Mouse (Mus musculus) forebrain, embryonic 12.5 days (tissue): ENCODE measurements around the gene Clybl. TPM values are rescaled to one million over a fixed set of nuclear protein-coding genes. Genes with fewer than 3 reads are reported as not detected.

Experiments
- ATAC-seq: fragments of 200-750 bp; cut with Nextera tagmentation; 2 replicates; pipeline ENCODE4 v1.8.0; 2017; ENCODE audit warnings: moderate TSS enrichment; ENCODE audit not compliant: low FRiP score
- H3K27ac ChIP-seq: fragments of 300-500 bp; sonication (generic); 2 replicates; pipeline ENCODE4 v1.5.1; 2016; ENCODE audit warnings: mild to moderate bottlenecking
- H3K27me3 ChIP-seq: fragments of 300-500 bp; sonication (generic); 2 replicates; pipeline ENCODE4 v1.6.1; 2016; ENCODE audit warnings: mild to moderate bottlenecking
- H3K36me3 ChIP-seq: fragments of 300-500 bp; sonication (generic); replicated peaks from 2 replicates; pipeline ENCODE4 v1.6.1; 2016; ENCODE audit warnings: mild to moderate bottlenecking
- H3K4me1 ChIP-seq: fragments of 300-500 bp; sonication (generic); 2 replicates; pipeline ENCODE4 v1.6.1; 2016
- H3K4me2 ChIP-seq: fragments of 300-500 bp; sonication (generic); 2 replicates; pipeline ENCODE4 v1.6.1; 2016; ENCODE audit warnings: mild to moderate bottlenecking, moderate library complexity
- H3K4me3 ChIP-seq: fragments of 300-500 bp; sonication (generic); replicated peaks from 2 replicates; pipeline ENCODE4 v1.5.1; 2016; ENCODE audit warnings: mild to moderate bottlenecking
- H3K9ac ChIP-seq: fragments of 300-500 bp; sonication (generic); 2 replicates; pipeline ENCODE4 v1.6.1; 2016; ENCODE audit warnings: mild to moderate bottlenecking
- H3K9me3 ChIP-seq: fragments of 300-500 bp; sonication (generic); 2 replicates; pipeline ENCODE4 v1.6.1; 2016
- WGBS: fragments of 180-500 bp; shearing (Covaris S2); methylation state at CpG from one replicate; pipeline ENCODE4 v1.1.7; 2016; 5-methylcytosine and 5-hydroxymethylcytosine counted together
- polyA plus RNA-seq: library from polyadenylated mRNA; unstranded; fragments of >200 nt; fragmentation: Nextera tagmentation; extraction: Ambion mirVana; gene quantifications from 2 replicates; pipeline ENCODE4 v1.2.1, GENCODE M21; 2016

The Clybl gene
- polyA plus RNA-seq, 1 experiment from 2014 or later: 24.7 TPM

DNA sequence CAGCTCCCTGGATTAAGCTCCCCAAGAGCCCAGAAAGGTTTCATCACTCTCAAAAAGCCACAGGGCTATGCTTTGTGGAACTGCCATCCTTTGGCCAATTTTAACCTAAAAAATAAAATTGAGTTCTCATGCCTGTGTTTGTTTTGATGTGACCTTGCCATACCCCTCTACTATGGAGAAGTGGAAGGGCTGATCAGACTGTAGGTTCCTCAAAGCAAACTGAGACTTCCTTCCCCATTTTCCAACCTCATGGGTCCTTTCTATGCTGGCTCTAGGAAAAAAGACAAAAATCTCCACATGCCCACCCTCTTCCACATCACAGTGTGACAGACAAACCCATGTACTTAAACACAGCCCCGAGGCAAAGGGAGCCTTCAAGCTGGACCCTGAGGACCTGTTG lies 79.7 kb downstream of the Clybl start:
- Histone ChIP-seq H3K27ac (no peak overlapping the region), H3K4me3 (no peak overlapping the region), H3K4me2 (no peak overlapping the region), H3K36me3 (no peaks in the 10 kb centered on the region), H3K9me3 (no peaks in the 10 kb centered on the region), H3K9ac (no peak overlapping the region), H3K27me3 (peaks cover 37% of the 10 kb centered on the region), H3K4me1 (peaks cover 24% of the 10 kb centered on the region)
- WGBS: 84% methylated on average over 1 of the region's 1 CpGs
- ATAC-seq: no peak

DNA sequence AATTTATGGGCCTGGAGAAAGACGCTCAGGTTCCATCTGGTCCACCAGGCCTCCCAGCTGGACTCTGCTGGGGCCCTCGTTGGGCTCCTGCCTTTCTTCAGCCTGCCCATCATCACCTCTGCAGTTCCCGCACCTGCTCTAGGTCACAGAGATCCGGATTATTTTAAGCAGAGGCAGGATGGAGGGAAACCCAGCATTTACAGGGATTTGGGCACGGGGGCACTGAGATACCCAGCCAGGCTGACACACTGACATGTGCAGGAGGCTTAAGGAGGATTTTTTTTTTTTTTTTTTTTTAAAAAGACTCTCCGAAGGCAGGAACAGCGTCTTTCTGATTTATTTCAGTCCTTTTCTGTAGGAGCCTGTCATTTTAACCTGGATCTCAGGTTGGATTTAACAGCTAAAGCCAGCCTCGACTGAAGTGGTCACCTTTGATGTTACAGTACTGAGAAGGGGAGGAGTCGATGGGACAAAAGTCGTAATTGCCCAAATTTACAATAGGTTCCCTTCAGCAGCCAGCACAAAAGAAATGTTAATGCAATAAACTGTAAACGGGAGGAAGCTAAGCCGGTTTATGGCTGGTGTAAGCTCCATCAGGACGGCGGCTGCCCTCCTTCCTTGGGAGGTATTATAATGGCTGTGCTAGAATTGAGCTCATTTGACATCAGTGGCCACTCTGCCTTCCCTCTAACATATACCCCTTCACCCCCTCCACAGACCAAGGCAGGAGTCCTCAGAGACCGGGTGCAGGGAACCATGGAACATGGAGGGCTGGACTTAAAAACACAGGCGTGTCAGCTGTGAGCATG lies 81.6 kb downstream of the Clybl start:
- peaks cover 13% of the 10 kb centered on the region for H3K4me1 ChIP-seq
- no peak; the same call in 1 of the 2 replicates for ATAC-seq
- H3K36me3 ChIP-seq: no peaks in the 10 kb centered on the region
- 0 out of 2 replicates have a peak overlapping the region, but pooled peaks have one; percentile 8 for H3K27ac ChIP-seq
- H3K4me2 ChIP-seq: no peak overlapping the region
- no peak overlapping the region for H3K4me3 ChIP-seq
- no peaks in the 10 kb centered on the region for H3K9me3 ChIP-seq
- no peak overlapping the region for H3K9ac ChIP-seq
- peaks cover 35% of the 10 kb centered on the region for H3K27me3 ChIP-seq
- WGBS: 41% methylated on average over 16 of the region's 16 CpGs

DNA sequence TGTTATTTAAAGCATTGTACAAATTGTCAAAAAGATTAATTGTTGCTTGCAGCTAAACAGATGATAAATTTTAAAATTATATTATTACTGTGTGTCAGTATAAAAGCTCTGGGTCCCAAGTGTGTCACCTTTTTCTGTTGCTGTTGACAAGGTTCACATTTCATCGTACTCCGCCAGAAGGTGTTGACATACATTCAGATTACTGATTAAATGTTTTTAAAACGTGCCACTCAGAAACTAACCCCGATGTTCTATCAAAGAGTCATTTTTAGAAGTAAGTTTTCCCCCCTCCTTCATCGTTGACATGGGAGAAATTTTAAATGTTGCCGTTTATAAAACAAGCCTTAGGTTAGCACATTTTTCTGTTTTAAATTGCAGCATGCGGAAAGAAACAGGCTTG lies 83.7 kb downstream of the Clybl start:
- H3K4me1 ChIP-seq: peaks cover 6% of the 10 kb centered on the region; the same call in 1 of the 2 replicates
- no peak overlapping the region for H3K4me3 ChIP-seq
- H3K4me2 ChIP-seq: no peak overlapping the region
- WGBS: 79% methylated on average over 7 of the region's 7 CpGs
- peaks cover 32% of the 10 kb centered on the region for H3K27me3 ChIP-seq
- H3K27ac ChIP-seq: no peak overlapping the region
- no peak for ATAC-seq
- no peaks in the 10 kb centered on the region for H3K36me3 ChIP-seq
- H3K9ac ChIP-seq: no peak overlapping the region
- H3K9me3 ChIP-seq: no peaks in the 10 kb centered on the region

DNA sequence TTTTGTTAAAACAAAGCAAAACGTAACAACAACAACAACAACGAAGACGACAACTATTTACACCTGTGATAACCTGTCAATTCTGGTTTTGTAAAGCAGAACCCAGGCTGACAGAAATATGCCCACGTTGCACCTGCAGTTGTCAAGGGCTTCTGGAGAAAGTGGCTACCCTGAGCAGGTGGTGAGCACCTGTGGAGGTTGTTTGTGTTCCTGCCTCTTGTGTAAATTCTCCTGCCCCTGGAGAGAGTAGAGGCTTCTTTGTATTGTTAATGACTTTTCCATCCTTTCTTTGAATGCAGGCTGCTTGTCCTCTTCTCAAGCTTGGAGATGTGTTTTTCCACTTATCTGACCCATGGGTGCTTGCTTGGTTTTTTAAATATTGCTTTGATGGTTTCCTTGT lies 86.1 kb downstream of the Clybl start:
- no peak overlapping the region for H3K4me2 ChIP-seq
- peaks cover 16% of the 10 kb centered on the region for H3K4me1 ChIP-seq
- H3K9ac ChIP-seq: no peak overlapping the region
- no peaks in the 10 kb centered on the region for H3K36me3 ChIP-seq
- no peaks in the 10 kb centered on the region for H3K9me3 ChIP-seq
- H3K27me3 ChIP-seq: peaks cover 31% of the 10 kb centered on the region
- no peak for ATAC-seq
- no peak overlapping the region for H3K4me3 ChIP-seq
- H3K27ac ChIP-seq: no peak overlapping the region
- WGBS: 39% methylated on average over 4 of the region's 4 CpGs

DNA sequence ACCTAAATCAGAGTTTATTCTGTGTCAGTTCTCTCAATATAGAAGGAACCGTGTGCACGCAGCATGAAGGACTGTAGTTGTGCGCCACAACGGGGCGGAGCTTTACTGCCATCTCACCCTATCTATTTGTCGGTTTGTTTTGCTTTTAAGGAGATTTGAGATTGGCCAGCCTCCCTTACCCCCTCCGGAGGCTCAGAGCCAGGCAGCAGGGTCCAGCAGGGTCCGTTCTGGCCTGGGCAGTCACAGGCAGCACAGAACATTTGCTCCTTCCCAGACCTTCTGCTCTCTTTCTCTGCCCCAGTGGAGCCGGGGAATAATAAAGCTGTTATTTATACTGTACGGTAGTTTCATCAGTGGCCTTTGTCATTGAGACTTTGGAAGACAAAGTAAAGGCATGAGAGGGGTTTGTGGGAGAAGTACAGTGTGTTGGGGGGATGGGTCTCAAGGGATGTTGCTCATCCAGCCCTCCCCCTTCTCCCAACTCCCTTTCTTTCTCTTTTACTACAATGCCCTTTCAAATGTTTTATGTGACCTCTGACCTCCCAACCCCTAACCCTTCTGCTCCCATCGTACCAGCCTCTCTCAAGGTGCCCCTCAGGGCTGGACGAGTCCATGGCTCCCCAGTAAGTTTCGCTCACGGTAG lies 89.7 kb downstream of the Clybl start:
- Histone ChIP-seq H3K27me3 (peaks cover 35% of the 10 kb centered on the region), H3K36me3 (no peaks in the 10 kb centered on the region), H3K4me2 (no peak overlapping the region), H3K9ac (no peak overlapping the region), H3K4me3 (no peak overlapping the region), H3K27ac (no peak overlapping the region), H3K4me1 (peaks cover 11% of the 10 kb centered on the region), H3K9me3 (no peaks in the 10 kb centered on the region)
- 30% methylated on average over 14 of the region's 14 CpGs for WGBS
- no peak for ATAC-seq

DNA sequence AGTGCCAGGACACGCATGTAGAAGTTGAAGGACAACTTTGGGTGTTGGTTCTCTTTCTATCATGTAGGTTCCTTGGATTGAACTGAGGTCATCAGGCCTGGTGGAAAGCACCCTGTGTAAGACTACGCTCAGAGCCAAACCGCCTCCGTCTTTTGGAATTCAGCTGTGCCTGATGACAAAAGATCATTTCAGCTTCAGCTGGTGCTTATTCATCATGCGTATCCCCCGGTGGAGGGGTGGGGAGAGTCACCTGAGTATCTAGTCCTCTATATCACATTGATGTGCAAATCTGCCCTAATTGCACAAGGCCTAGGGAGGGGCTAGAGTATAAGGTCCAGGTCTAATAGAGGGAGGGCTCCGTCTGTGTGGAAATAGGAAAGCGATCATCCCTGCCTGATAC lies 95.6 kb downstream of the Clybl start:
- Histone ChIP-seq H3K36me3 (no peaks in the 10 kb centered on the region), H3K4me1 (peaks cover 20% of the 10 kb centered on the region), H3K4me2 (no peak overlapping the region), H3K27me3 (peaks cover 50% of the 10 kb centered on the region), H3K27ac (no peak overlapping the region), H3K4me3 (no peak overlapping the region), H3K9ac (no peak overlapping the region), H3K9me3 (no peaks in the 10 kb centered on the region)
- 84% methylated on average over 8 of the region's 8 CpGs for WGBS
- no peak for ATAC-seq

DNA sequence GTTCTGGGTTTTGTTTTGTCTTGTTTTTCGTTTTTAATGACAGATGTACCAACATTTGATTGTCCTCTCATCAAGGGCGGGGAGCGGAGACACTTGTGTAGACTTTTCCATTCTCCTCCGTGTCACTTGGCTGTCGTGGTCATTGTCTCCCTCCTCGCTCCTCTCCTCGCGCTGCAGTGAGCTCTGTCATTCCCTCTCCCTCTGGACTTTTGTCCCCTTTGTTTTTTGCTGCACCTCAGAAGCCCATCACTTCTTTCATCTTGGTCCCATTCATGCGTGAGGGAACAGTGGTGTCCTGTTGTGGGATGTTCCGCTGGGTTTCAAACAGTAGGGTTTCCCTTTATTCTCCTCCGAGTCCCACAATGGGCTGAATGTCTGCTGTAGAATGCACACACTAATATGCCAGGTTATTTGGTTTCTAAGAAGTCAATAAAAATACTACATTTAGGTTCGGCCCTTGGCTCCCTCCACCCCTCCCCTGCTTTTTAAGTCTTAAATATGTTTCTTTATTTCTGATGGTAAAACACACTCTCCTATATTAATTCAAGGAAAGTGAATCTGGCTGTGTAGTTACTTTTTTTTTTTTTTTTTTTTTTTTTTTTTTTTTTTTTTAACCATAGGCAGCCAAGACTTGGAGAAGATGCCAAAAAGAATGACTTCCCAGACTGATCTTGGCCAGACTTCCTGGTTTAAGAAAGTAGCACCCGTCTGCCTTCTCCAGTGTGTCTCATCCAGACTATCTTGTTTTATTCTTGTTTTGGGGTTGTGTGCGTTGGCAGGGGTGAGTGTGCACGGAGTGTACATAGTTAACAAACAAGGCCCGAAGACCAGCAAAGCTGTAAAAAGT lies 98.2 kb downstream of the Clybl start:
- 21% methylated on average over 16 of the region's 16 CpGs for WGBS
- H3K9me3 ChIP-seq: no peaks in the 10 kb centered on the region
- no peak overlapping the region for H3K4me3 ChIP-seq
- peaks cover 20% of the 10 kb centered on the region for H3K4me1 ChIP-seq
- H3K27ac ChIP-seq: peak overlapping the region; percentile 57; the same call in 1 of the 2 replicates
- peak overlapping the region; percentile 6; the same call in 1 of the 2 replicates for H3K4me2 ChIP-seq
- no peak overlapping the region for H3K9ac ChIP-seq
- H3K36me3 ChIP-seq: no peaks in the 10 kb centered on the region
- ATAC-seq: no peak
- peaks cover 60% of the 10 kb centered on the region for H3K27me3 ChIP-seq

DNA sequence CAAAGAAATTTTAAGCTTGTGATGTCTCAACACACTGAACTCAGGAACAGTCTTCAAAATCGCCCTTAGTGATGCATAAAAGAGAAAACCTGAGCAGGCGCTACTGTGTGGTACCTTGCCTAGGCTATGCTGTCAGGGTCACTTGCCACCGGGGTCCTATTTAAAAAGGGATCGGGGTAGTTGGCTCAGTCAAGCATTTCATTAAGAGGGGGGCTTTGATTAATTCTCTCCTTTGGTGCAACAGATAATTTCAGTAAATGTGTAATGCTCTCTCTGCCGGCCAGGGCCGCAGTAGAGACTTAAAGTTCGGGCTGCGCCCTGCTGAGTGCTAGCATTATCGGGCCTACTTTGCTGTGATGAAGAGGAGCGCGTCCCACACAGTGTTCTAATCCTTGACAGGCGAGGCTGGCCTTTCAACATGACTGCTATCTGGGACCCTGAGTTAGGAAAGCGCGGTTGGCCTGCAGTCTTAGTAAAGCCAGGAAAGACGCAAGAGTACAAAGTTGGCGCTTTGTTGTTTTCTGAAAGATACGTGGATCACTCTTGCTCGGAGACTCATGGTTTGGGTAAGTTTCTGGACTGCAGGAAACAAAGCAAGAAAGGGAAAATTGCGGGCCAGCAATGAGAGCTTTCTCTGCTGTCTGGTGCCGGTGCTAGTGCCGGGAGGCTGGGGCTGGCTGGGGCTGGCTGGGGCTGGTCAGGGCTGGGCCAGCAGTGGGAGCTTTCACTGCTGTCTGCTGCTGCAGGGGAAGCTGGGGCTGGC lies 99.0 kb downstream of the Clybl start:
- H3K4me2 ChIP-seq: peak overlapping the region; percentile 38

DNA sequence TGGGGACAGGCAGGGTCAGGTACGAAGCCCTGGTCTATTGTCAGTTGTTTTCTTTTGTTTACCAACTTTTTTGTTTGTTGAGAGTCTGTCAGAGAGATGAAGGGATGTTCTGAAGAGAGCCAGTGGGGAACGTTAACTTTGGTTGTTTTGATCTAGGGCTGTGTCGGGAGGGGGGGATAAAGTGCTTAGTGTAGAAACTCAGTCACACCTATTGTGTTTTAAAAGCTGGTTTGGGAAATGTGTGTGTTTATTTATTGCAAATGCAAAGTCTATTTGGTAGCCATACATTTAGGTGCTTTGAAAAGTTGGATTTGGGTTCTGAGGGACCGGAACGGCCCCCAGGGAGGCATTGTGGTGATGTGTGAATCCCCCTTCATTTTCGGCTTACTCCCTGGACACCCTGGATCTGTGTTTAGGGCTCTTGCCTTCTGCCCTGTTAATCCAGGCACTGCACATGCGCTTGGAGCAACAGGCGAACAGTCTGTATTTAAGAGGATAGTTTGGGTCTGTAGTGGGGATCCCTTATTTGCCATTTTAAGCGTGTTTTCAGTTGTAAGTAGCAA lies 99.6 kb downstream of the Clybl start:
- no peaks in the 10 kb centered on the region for H3K36me3 ChIP-seq
- peaks cover 20% of the 10 kb centered on the region for H3K4me1 ChIP-seq
- H3K27me3 ChIP-seq: peaks cover 62% of the 10 kb centered on the region
- H3K9ac ChIP-seq: peak overlapping the region; percentile 46; the same call in 1 of the 2 replicates
- peak overlapping the region; percentile 57; the same call in 1 of the 2 replicates for H3K27ac ChIP-seq
- 16% methylated on average over 9 of the region's 9 CpGs for whole genome bisulfite sequencing
- H3K9me3 ChIP-seq: no peaks in the 10 kb centered on the region
- peak overlapping the region; percentile 38 for H3K4me2 ChIP-seq
- 0 out of 2 replicates have a peak, but pooled peaks have one; percentile 3 for ATAC-seq
- H3K4me3 ChIP-seq: peak overlapping the region; percentile 8; the same call in 1 of the 2 replicates

More for the DNA sequence above, 99.0 kb downstream of the Clybl start:
- ATAC-seq: peak; percentile 68
- Histone ChIP-seq H3K36me3 (no peaks in the 10 kb centered on the region), H3K4me1 (peaks cover 20% of the 10 kb centered on the region), H3K27me3 (peaks cover 60% of the 10 kb centered on the region), H3K9ac (peak overlapping the region; percentile 46; the same call in 1 of the 2 replicates), H3K27ac (peak overlapping the region; percentile 57), H3K9me3 (no peaks in the 10 kb centered on the region), H3K4me3 (peak overlapping the region; percentile 8; the same call in 1 of the 2 replicates)
- 12% methylated on average over 21 of the region's 21 CpGs for WGBS

DNA sequence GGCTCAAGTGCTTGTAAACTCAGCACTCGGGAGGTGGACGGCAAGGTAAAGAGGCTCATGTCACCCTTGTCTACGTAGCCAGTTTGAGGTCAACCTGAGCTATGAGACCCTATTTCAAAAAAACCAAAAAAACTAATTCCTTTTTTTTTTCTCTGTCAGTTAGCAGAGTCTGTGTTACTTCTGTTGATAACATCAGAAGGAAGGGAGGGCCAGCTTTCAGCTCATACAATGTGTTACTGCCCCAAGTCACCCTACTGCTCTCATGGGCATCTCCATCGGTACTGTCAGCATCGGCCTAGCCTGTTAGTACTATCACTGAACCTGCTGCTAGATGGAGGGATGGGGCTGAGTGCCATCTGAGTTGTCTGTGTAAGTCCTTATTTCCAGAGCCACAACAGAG lies 102.5 kb downstream of the Clybl start:
- ATAC-seq: no peak
- Histone ChIP-seq H3K9me3 (no peaks in the 10 kb centered on the region), H3K9ac (no peak overlapping the region), H3K4me3 (no peak overlapping the region), H3K4me2 (no peak overlapping the region), H3K36me3 (no peaks in the 10 kb centered on the region), H3K27me3 (peaks cover 54% of the 10 kb centered on the region), H3K27ac (no peak overlapping the region), H3K4me1 (peaks cover 33% of the 10 kb centered on the region)
- WGBS: 91% methylated on average over 5 of the region's 5 CpGs

DNA sequence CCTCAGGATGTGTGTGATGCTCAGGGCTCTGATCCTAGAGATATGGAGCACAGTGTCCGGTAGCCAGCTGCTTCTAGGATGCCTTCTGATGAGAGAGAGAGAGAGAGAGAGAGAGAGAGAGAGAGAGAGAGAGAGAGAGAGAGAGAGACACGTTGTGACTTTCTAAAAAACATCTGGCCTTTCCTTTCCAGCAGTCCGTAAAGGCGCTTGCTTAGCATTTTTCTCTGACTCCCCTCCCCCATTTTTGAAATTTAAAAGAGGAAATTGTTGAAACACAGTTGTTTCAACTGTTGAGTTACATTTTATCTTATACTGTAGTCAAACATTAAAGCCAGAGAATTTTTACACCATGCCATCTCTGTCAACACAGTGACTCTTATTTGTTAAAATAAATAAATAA lies 114.9 kb downstream of the Clybl start:
- Histone ChIP-seq H3K36me3 (no peaks in the 10 kb centered on the region), H3K4me3 (no peak overlapping the region), H3K9me3 (no peaks in the 10 kb centered on the region), H3K27me3 (peaks cover 23% of the 10 kb centered on the region), H3K9ac (no peak overlapping the region), H3K4me1 (peaks cover 17% of the 10 kb centered on the region), H3K27ac (no peak overlapping the region), H3K4me2 (no peak overlapping the region)
- 31% methylated on average over 4 of the region's 4 CpGs for WGBS
- no peak for ATAC-seq
